Mouse (Mus musculus): Measurements from ENCODE around the gene 1700020D05Rik.
A peak's percentile ranks its signal among the peaks of the same experiment; 100 is the strongest.

GRCm38 (mm10) chr19:5473720-5474119 lies 29.9 kb downstream of the 1700020D05Rik start, which contains the start of gene Efemp2:
- TF ChIP-seq EP300 (IDR thresholded peaks at IDR 0.05; ENCODE audit: low read depth): peak; percentile 38; the same call in 1 of the 2 replicates
- TF ChIP-seq CTCF (IDR thresholded peaks at IDR 0.05; ENCODE audit: low read depth): no peak

All from heart, postnatal 0 days (tissue).